Mouse (Mus musculus) embryonic fibroblast, embryonic 13.5 days (primary cell): ENCODE measurements around the gene Fas.
A peak's percentile ranks its signal among the peaks of the same experiment; 100 is the strongest.

Experiments
- CTCF ChIP-seq: IDR thresholded peaks from 2 replicates; pipeline ENCODE4 v1.5.1; 2011; ENCODE audit warnings: mild to moderate bottlenecking, control low read depth, low read length, moderate library complexity, borderline replicate concordance; ENCODE audit not compliant: insufficient read depth
- POLR2A ChIP-seq: IDR thresholded peaks from 2 replicates; pipeline ENCODE4 v1.6.1; 2011; ENCODE audit warnings: low read depth, mild to moderate bottlenecking, control low read depth, low read length, moderate library complexity

- TF ChIP-seq POLR2A = peak; percentile 59
- no peak for TF ChIP-seq CTCF
Observed at GRCm38 (mm10) chr19:34252450-34252849, 38.0 kb upstream of the Fas start.
